Mouse (Mus musculus) heart, postnatal 36 days (tissue): ENCODE measurements at regions not wholly inside any gene's neighbourhood (a gene's known extent, or its start where the extent isn't known, plus 50 kb on each side); places are given as distances from the start of the nearest gene placed in this dataset.
A peak's percentile ranks its signal among the peaks of the same experiment; 100 is the strongest.
"Not testable (repeated sequence)": the region's sequence is repeated elsewhere in the genome, so short reads cannot be mapped to it uniquely, and the experiment has no call there.

ENCODE experiments used
- DNase-seq, 2 experiments: peaks; one replicate each; pipeline ENCODE4 v3.0.0; 2021 to 2022
- intact Hi-C: fragments of 180-260 bp; cut with DNase I; formaldehyde crosslinking; loops from one replicate; pipeline ENCODE4 v1.15.1; 2025

- no peak for DNase-seq
- intact Hi-C loops: no loop called here
Observed at GRCm38 (mm10) chr11:71285193-71285592, 54.7 kb upstream of the Nlrp1b start.

GRCm38 (mm10) chr11:71288243-71288642 is 57.7 kb upstream of the Nlrp1b start:
- not testable (repeated sequence) for DNase-seq
- intact Hi-C loops: loop anchor here (1.0 kb wide), 1 partner anchor 56 kb away; no protein-coding TSS in a partner anchor

GRCm38 (mm10) chr11:71289490-71289889 is 59.0 kb upstream of the Nlrp1b start:
- DNase-seq: no peak
- intact Hi-C loops: no loop called here

DNA sequence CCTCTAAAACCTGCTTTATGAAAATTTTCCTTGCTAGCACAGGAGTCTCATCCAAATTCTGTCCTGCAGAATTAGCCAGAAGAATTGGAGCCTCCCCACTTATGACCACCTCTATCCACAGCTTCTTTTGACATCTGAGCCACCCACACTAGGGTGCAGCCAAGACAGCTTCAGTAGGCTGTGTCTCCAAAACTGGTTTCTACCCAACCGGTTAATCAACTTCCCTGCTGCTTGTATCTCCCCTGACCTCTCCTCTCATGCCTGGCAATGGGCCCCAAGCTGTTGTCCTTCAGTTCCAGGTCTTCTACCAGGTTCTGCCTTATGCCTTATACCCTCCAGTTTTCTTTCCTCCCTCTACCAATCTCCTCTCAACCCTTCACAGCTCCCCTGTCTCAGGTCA is 68.9 kb upstream of the Nlrp1b start:
- DNase-seq: no peak
- intact Hi-C loops: no loop called here

GRCm38 (mm10) chr11:71323439-71323838 is 92.9 kb upstream of the Nlrp1b start:
- intact Hi-C loops: no loop called here
- no peak for DNase-seq

- DNase-seq: no peak
- intact Hi-C loops: loop anchor here (5.0 kb wide), 2 partner anchors 685 to 700 kb away; partner anchors contain the start of gene Aipl1
Observed at GRCm38 (mm10) chr11:71337428-71337827, 106.9 kb upstream of the Nlrp1b start.

- intact Hi-C loops: loop anchor here (5.0 kb wide), 2 partner anchors 326 to 501 kb away; no protein-coding TSS in a partner anchor
- peak in 1 of 2 experiments; percentile 4 for DNase-seq
Observed at GRCm38 (mm10) chr11:71346024-71346423, 115.5 kb upstream of the Nlrp1b start.

- intact Hi-C loops: no loop called here
- DNase-seq: no peak
Observed at GRCm38 (mm10) chr11:71357089-71357488, 126.6 kb upstream of the Nlrp1b start.

DNA sequence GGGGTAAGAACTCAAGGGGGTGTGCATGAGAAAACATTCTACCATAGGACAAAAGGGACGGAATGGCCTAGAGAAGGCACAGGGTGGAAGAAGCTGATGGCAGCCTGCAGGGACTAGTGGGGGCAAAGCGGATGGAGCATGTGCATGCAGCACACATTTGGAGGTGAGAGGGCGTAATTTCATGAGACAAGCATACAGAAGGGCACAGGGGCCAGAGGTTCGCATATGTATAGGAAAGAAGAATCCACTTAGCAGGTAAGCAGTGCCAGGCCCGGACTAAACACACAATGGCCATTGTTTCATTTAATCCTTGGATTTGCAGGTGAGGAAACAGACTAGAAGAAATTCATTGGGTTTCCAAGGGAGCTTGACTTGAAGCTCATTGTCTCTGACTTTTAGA is 130.3 kb upstream of the Nlrp1b start:
- intact Hi-C loops: no loop called here
- no peak for DNase-seq

DNA sequence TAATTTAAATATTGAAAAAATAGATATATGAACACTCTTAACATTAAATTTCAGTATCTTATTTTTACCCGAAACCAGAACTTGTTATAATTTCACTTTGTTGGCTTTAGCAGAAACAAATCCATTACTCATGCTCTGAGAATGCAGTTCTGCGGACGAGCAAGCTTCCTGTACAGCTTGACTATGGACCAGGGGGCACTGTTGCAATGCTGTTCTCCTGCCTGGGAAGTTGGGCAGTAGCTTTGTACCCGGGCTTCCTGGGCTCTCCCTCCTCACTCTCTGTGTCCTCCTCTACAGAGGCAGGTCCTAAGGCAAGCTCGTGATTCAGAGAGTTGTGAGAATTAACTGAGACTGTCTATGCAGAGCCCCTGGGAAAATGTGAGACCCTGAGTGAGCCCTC is 141.3 kb upstream of the Nlrp1b start:
- DNase-seq: no peak
- intact Hi-C loops: no loop called here

DNA sequence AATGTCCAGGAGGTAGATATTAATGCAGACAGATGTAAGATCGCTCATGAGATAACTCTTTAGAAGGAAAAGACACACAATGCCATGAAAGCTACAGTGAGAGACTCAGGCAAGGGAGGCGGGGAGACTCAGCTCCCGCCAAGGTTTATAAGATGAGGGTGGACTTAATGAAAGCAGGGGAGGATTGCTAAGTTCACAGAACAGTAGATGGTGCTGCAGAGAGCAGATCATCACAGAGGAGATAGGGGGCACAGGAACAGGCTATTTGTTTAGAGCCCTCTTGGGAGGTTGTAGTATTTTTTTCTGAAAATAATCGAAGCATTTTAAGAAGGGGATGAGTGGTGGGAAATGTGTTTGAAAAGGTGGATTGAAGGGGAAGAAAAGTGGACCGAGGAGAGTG is 144.6 kb upstream of the Nlrp1b start:
- intact Hi-C loops: no loop called here
- DNase-seq: no peak

DNA sequence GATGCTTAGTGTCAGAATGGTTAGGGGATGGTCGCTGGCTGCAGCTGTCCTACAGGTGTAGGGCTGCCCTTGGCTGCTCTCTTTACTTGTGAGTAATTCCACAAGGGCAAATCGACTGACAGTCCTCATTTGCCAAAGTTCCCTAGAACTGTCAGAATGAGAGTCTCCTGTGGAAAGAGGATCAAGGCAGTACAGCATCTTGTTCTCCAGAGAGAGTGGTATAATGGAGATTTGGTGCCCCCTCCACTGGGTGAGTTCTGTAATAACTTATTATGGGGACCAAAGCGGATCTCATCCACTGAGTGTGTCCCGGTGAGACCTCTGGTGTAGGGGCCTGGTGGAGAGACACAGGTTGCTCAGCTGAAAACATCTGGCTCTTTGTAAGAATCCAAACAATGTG is 157.9 kb upstream of the Nlrp1b start:
- intact Hi-C loops: no loop called here
- no peak for DNase-seq

GRCm38 (mm10) chr11:71389659-71390058 is 159.1 kb upstream of the Nlrp1b start:
- intact Hi-C loops: no loop called here
- peak in 1 of 2 experiments; percentile 4 for DNase-seq

DNA sequence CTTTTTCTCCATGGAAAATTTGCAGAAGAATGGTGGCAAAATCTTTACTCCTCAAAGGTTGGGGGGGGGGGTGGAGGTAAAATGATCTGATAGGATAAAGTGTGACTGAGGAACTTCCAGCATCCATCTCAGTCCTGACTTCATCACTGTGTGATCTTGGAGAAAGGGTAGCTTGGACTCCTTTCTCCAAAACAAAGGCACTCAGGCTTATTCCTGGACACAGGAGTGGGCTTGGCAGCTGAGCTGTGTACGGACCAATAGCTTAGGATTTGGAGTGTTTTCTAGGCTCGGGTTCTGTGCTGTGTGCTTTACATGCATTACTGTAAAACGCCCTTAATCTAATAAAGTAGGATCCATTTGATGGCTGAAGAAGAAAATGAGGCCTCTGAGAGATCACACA is 159.6 kb upstream of the Nlrp1b start:
- intact Hi-C loops: no loop called here
- DNase-seq: no peak

- no peak for DNase-seq
- intact Hi-C loops: no loop called here
Observed at GRCm38 (mm10) chr11:71390616-71391015, 160.1 kb upstream of the Nlrp1b start.

GRCm38 (mm10) chr11:71393406-71393805 is 162.9 kb upstream of the Nlrp1b start:
- no peak for DNase-seq
- intact Hi-C loops: no loop called here

DNA sequence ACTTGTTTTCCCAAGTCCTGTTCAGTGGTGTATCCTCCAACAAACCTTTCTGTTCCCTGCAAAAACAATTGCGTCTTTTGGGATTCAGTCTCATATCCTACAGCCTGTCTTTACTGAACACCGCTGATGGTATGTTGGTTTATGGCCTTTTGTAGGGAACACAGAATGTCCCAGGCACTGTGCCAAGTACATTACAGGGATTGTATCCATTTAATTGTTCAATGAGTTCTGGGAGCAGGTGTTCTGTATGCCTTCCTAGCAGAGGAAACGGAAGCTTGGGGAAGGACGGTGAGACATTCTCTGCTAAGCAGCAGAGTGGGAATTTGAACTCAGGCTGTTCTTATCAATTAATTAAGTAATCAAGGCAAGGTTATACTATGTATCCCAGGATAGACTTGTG is 164.5 kb upstream of the Nlrp1b start:
- intact Hi-C loops: no loop called here
- DNase-seq: no peak

DNA sequence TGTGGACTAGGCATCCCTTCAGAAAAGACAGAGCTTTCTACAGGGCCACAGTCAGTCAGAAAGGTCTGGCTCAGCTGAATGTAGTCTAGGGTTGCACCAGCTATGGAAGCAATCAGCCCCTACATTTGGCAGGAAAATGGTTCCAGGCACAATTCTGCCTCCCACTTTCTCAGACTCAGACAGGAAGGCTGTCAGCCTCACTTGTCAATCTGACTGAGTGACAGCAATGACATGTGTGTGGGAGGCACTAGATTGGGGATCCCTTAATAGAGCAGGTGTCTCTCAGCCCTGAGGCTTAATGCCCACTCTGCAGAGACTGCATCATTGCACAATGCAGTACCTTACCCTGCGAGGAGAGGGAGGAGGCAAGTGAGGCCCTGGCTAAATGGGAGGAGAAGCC is 165.1 kb upstream of the Nlrp1b start:
- no peak for DNase-seq
- intact Hi-C loops: no loop called here

DNA sequence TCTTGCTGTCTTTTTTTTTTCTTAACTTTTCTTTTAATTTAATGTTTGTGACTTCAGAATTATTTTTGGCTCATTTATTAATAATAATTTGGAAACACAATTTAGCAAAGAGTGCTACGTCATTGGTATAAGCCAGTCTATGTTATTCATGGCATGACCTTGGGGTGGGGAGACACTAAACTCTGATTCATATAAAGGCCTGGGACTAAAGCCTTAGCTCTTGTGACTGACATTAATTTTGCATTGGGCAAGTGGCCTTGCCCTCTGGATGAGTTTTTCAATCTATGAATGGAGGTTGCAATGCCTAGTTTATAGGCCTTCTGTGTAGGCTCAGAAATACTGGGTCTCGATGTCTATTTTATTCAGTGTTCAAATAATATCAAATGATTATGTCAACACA is 169.8 kb upstream of the Nlrp1b start:
- intact Hi-C loops: no loop called here
- no peak for DNase-seq

- intact Hi-C loops: no loop called here
Observed at GRCm38 (mm10) chr11:71401411-71402276, 171.1 kb upstream of the Nlrp1b start.

DNA sequence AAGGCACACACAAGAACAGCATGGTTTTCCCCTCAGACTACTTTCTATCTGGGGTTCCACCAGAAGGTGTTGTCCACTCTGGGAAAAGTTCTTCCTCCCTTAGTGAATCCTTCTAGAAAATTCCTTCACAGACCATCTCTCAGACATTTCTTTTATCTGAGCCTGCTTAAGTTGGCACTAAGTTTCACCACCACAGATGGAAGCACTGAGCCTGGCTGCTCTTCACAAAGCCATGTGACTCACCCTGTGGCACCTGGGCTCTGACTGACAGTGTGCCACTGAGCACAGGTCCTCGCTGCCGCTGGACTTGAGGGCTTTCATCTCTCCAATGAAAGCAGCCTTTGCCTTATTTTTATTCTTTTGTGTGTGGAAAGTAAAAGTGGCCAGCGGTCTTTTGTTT is 173.8 kb upstream of the Nlrp1b start:
- intact Hi-C loops: no loop called here
- no peak for DNase-seq

More at GRCm38 (mm10) chr11:71401411-71402276, 171.1 kb upstream of the Nlrp1b start:
- no peak for DNase-seq

GRCm38 (mm10) chr11:71407043-71407442 is 176.5 kb upstream of the Nlrp1b start:
- DNase-seq: no peak
- intact Hi-C loops: no loop called here
